Mouse (Mus musculus): ENCODE data around the gene Aplp2. TPM values are rescaled to one million over a fixed set of nuclear protein-coding genes. Genes with fewer than 3 reads are reported as not detected.
A peak's percentile ranks its signal among the peaks of the same experiment; 100 is the strongest.

Aplp2 gene
- total and polyA plus RNA-seq, 3 experiments, result 285 to 413 (median 294) TPM

DNA sequence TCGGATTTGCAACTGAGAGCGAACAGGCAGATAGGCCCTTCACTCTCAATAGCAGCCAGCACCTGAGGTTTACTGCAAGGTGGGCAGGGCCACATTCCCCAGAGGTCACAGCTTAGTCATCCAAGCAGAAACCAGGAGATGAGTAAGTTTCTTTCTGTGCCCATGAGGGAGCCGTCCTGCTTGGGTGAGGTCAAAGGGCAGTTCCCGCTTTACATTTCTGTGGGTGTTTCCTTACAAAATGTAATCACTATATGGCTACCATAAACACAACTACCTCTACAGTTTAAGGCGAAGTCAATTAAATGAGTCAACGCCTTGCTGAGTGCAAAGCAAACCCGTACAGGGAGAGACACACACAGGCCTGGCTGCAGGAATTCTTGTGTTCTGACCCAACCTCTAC, 63.5 kb downstream of the Aplp2 start:
- Histone ChIP-seq H3K9ac (ENCODE audit: low read depth, low read length) (no peak overlapping the region), H3K27me3 (ENCODE audit: control insufficient read depth, insufficient read depth, low read length) (no peaks in the 10 kb centered on the region), H3K79me2 (replicated peaks; ENCODE audit: control insufficient read depth, insufficient read depth, low read length) (no peaks in the 10 kb centered on the region), H3K4me1 (ENCODE audit: control insufficient read depth, insufficient read depth, low read length) (peaks cover 2% of the 10 kb centered on the region), H3K27ac (no peak overlapping the region), H3K4me3 (no peak overlapping the region), H3K36me3 (ENCODE audit: control insufficient read depth, insufficient read depth, low read length) (no peaks in the 10 kb centered on the region)
- intact Hi-C loops (cut with DNase I), result no loop called here
- DNase-seq, result no peak
- no peak for TF ChIP-seq CTCF (IDR thresholded peaks at IDR 0.05)
- TF ChIP-seq EP300 (IDR thresholded peaks at IDR 0.05; ENCODE audit: insufficient read depth, low read depth, low read length), result no peak
- no peak for TF ChIP-seq POLR2A (IDR thresholded peaks at IDR 0.05; ENCODE audit: insufficient read depth, low read depth, low read length)
- WGBS, result 91% methylated on average over 7 of the region's 7 CpGs

DNA sequence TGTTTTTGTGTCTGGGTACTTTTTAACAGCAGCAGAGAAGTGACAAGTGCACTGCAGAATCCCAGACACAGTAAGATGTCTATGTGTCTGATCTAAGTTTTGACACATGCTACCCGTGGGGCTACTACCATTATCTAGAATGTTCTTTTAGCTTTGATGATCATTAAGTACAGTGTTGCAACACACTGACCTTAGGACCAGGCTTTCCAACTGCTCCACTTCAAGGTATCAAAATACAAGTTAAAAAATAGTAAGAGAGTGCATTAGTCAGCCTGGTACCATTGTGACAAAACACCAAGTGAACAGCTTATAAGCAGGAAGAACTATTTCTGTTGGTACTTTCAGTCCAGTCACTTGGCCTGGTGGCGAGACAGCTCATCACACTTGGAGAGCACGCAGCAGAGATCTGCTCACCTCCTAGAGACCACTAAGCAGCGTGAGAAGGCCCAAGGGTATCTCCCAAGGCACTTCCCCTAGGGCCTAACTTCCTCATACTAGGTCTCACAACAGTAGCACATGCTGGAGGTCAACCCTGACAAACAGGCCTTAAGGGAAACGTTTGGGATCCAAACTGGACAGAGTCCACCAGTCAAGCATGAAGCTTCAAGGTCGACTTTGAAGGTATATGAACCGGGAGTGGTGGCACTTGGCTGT, 66.2 kb downstream of the Aplp2 start:
- DNase-seq, result no peak
- H3K4me1 ChIP-seq (ENCODE audit: control insufficient read depth, insufficient read depth, low read length), result peaks cover 2% of the 10 kb centered on the region
- intact Hi-C loops (cut with DNase I), result no loop called here
- WGBS, result 46% methylated on average over 7 of the region's 7 CpGs
- no peak overlapping the region for H3K9ac ChIP-seq (ENCODE audit: low read depth, low read length)
- H3K4me3 ChIP-seq, result no peak overlapping the region
- H3K27ac ChIP-seq, result no peak overlapping the region
- TF ChIP-seq CTCF (IDR thresholded peaks at IDR 0.05), result no peak
- no peak for TF ChIP-seq EP300 (IDR thresholded peaks at IDR 0.05; ENCODE audit: insufficient read depth, low read depth, low read length)
- TF ChIP-seq POLR2A (IDR thresholded peaks at IDR 0.05; ENCODE audit: insufficient read depth, low read depth, low read length), result no peak
- no peaks in the 10 kb centered on the region for H3K79me2 ChIP-seq (replicated peaks; ENCODE audit: control insufficient read depth, insufficient read depth, low read length)
- H3K36me3 ChIP-seq (ENCODE audit: control insufficient read depth, insufficient read depth, low read length), result no peaks in the 10 kb centered on the region
- no peaks in the 10 kb centered on the region for H3K27me3 ChIP-seq (ENCODE audit: control insufficient read depth, insufficient read depth, low read length)

DNA sequence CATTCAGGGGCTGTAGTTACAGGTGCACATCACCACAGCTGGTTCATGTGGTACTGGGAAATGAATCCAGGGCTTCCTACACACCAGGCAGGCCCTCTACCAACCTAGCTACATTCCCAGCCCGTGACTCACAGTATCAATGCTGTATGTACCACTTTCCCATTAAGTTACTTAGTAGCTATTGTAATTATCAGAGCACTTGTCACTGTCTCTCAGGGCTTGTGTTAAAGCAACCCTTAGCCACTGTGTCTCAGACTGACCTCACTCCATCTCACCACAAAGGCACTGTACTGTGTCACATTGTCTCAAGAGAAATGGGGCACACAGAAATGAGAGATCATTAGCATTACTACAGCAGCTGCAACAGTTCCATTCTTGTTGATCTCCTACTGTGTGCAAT, 68.7 kb downstream of the Aplp2 start:
- intact Hi-C loops (cut with DNase I), result no loop called here
- Histone ChIP-seq H3K4me3 (no peak overlapping the region), H3K4me1 (ENCODE audit: control insufficient read depth, insufficient read depth, low read length) (peaks cover 2% of the 10 kb centered on the region), H3K79me2 (replicated peaks; ENCODE audit: control insufficient read depth, insufficient read depth, low read length) (no peaks in the 10 kb centered on the region), H3K36me3 (ENCODE audit: control insufficient read depth, insufficient read depth, low read length) (no peaks in the 10 kb centered on the region), H3K9ac (ENCODE audit: low read depth, low read length) (no peak overlapping the region), H3K27ac (no peak overlapping the region), H3K27me3 (ENCODE audit: control insufficient read depth, insufficient read depth, low read length) (no peaks in the 10 kb centered on the region)
- WGBS, result 92% methylated on average over 1 of the region's 1 CpGs
- no peak for DNase-seq
- no peak for TF ChIP-seq EP300 (IDR thresholded peaks at IDR 0.05; ENCODE audit: insufficient read depth, low read depth, low read length)
- TF ChIP-seq CTCF (IDR thresholded peaks at IDR 0.05), result no peak
- no peak for TF ChIP-seq POLR2A (IDR thresholded peaks at IDR 0.05; ENCODE audit: insufficient read depth, low read depth, low read length)

DNA sequence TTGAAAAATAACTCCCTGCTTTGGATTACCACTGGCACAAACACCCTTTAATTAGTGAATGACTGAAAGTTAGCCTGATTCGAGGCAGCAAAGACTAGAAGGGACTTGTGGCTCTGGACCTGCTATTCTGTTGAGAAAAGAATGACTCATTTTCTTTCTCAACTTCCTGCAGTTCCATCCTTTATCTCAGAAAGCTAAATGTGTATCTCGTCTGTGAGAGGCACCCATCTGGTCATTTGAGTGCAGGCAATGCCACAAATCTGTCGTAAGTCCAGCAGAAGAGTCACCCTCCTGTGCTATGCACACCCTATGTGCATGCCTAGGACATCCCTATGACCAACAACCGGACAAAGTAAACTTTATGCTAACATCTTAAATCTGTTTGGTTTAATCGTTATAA, 78.5 kb downstream of the Aplp2 start:
- DNase-seq, result no peak
- Histone ChIP-seq H3K27me3 (ENCODE audit: control insufficient read depth, insufficient read depth, low read length) (peaks cover 8% of the 10 kb centered on the region), H3K4me1 (ENCODE audit: control insufficient read depth, insufficient read depth, low read length) (peaks cover 2% of the 10 kb centered on the region), H3K4me3 (no peak overlapping the region), H3K79me2 (replicated peaks; ENCODE audit: control insufficient read depth, insufficient read depth, low read length) (no peaks in the 10 kb centered on the region), H3K9ac (ENCODE audit: low read depth, low read length) (no peak overlapping the region), H3K36me3 (ENCODE audit: control insufficient read depth, insufficient read depth, low read length) (no peaks in the 10 kb centered on the region), H3K27ac (no peak overlapping the region)
- 69% methylated on average over 5 of the region's 5 CpGs for WGBS
- intact Hi-C loops (cut with DNase I), result no loop called here
- no peak for TF ChIP-seq POLR2A (IDR thresholded peaks at IDR 0.05; ENCODE audit: insufficient read depth, low read depth, low read length)
- TF ChIP-seq EP300 (IDR thresholded peaks at IDR 0.05; ENCODE audit: insufficient read depth, low read depth, low read length), result no peak

DNA sequence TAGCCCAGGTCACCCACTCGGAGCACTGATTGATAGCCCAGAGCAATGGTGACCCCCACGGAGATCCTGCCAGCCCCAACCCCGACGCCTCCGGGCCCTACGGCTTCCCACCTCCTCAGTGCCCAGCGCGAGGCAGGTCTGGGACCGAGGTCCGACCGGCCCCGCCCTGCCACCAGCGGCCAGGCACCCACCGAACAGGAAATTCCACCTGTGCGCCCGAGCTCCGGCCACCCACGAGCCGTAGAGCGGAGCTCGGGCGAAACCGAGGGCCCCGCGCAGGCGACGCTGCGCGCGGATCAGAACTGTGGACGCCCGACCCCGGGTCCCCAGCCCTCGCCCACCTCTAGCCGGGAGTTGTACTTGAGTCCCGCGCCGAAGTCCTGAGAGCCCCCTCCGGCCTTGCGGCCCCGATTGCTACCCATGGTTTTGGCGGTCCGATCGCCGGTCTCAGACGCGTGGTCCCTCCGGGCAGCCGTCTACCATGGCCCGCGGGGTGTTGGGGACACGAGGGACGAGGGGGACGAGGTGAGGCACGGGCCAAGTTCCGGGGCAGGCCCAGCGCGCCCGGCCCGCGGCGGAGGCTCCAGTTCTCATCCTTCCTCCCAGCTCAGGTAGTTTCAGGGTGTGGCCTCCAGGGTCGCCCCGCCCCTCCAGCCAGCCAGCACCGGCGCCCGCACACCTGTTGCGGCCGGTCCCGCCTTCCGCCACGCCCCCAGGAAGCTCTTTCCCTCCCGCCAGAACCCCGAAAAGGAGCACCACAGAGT, 80.2 kb downstream of the Aplp2 start, which contains the start of gene St14:
St14 (minus strand) TSS at position 649 of the 764 bp plus-strand sequence.
- Histone ChIP-seq H3K4me1 (ENCODE audit: control insufficient read depth, insufficient read depth, low read length) (peaks cover 2% of the 10 kb centered on the region), H3K79me2 (replicated peaks; ENCODE audit: control insufficient read depth, insufficient read depth, low read length) (no peaks in the 10 kb centered on the region), H3K27ac (no peak within 1 kb of the TSS), H3K36me3 (ENCODE audit: control insufficient read depth, insufficient read depth, low read length) (no peaks in the 10 kb centered on the region), H3K4me3 (peak within 1 kb of the TSS; percentile 47), H3K27me3 (ENCODE audit: control insufficient read depth, insufficient read depth, low read length) (peaks cover 8% of the 10 kb centered on the region), H3K9ac (ENCODE audit: low read depth, low read length) (peak within 1 kb of the TSS; percentile 37)
- DNase-seq, result peak; percentile 29 to 37
- intact Hi-C loops (cut with DNase I), result no loop called here
- WGBS, result under 1% methylated on average over 74 of the region's 74 CpGs
- TF ChIP-seq EP300 (IDR thresholded peaks at IDR 0.05; ENCODE audit: insufficient read depth, low read depth, low read length) (no peak), CTCF (IDR thresholded peaks at IDR 0.05) (no peak), POLR2A (IDR thresholded peaks at IDR 0.05; ENCODE audit: insufficient read depth, low read depth, low read length) (no peak)

Data from heart, adult 2 months (tissue).